Mouse (Mus musculus): ENCODE measurements around the gene Tmem120b.

- TF ChIP-seq CTCF (IDR thresholded peaks at IDR 0.05; ENCODE audit: control insufficient read depth, insufficient read depth, low read length), result no peak
- no peak for TF ChIP-seq POLR2A (IDR thresholded peaks at IDR 0.05; ENCODE audit: borderline replicate concordance, control insufficient read depth, low read depth, low read length)
Observed at GRCm38 (mm10) chr5:123058251-123059102, 9.7 kb upstream of the Tmem120b start.
